Mouse (Mus musculus) liver, embryonic 14.5 days (tissue): Measurements from ENCODE around the gene Ahsg. TPM values are rescaled to one million over a fixed set of nuclear protein-coding genes. Genes with fewer than 3 reads are reported as not detected.

Source experiments
- ATAC-seq: fragments of 200-750 bp; cut with Nextera tagmentation; 2 replicates; pipeline ENCODE4 v1.8.0; 2017; ENCODE audit warnings: moderate number of reproducible peaks, mild to moderate bottlenecking, moderate library complexity; ENCODE audit not compliant: insufficient read depth
- DNase-seq, 3 experiments: peaks; one replicate each; pipeline ENCODE4 v3.0.0-alpha.2; 2012 to 2013; ENCODE audit warnings: low read depth in 3 of 3, low spot score in 3 of 3
- H3K27ac ChIP-seq: fragments of 300-500 bp; sonication (generic); 2 replicates; pipeline ENCODE4 v1.5.1; 2014; ENCODE audit warnings: moderate library complexity, mild to moderate bottlenecking, control low read depth, inconsistent platforms
- H3K27me3 ChIP-seq: fragments of 300-500 bp; sonication (generic); 2 replicates; pipeline ENCODE4 v1.6.1; 2014; ENCODE audit warnings: mild to moderate bottlenecking, low read length, moderate library complexity; ENCODE audit not compliant: control insufficient read depth, insufficient read depth
- H3K36me3 ChIP-seq: fragments of 300-500 bp; sonication (generic); replicated peaks from 2 replicates; pipeline ENCODE4 v1.6.1; 2014; ENCODE audit warnings: low read depth; ENCODE audit not compliant: control insufficient read depth, insufficient read depth
- H3K4me1 ChIP-seq, 2 experiments: fragments of 200-500 bp in 1 of 2; fragments of 300-500 bp in 1 of 2; sonication (generic) in 1 of 2; replicated peaks; 2 replicates each; pipeline ENCODE4 v1.6.1; 2012 to 2014; ENCODE audit warnings: antibody characterized with exemption in 1 of 2, inconsistent platforms in 1 of 2, low read length in 1 of 2; ENCODE audit not compliant: control insufficient read depth in 2 of 2, insufficient read depth in 2 of 2
- H3K4me2 ChIP-seq: fragments of 300-500 bp; sonication (generic); 2 replicates; pipeline ENCODE4 v1.6.1; 2014; ENCODE audit warnings: low read depth, mild to moderate bottlenecking, control low read depth, moderate library complexity
- H3K4me3 ChIP-seq, 2 experiments: fragments of 200-500 bp in 1 of 2; fragments of 300-500 bp in 1 of 2; sonication (generic) in 1 of 2; 2 replicates each; pipeline ENCODE4 v1.5.1; 2012 to 2014; ENCODE audit warnings: low read depth in 2 of 2, low read length in 2 of 2, mild to moderate bottlenecking in 2 of 2, control low read depth in 1 of 2, inconsistent platforms in 1 of 2, moderate library complexity in 1 of 2; ENCODE audit not compliant: insufficient read depth in 1 of 2
- H3K9ac ChIP-seq: fragments of 300-500 bp; sonication (generic); replicated peaks from 2 replicates; pipeline ENCODE4 v1.6.1; 2014; ENCODE audit warnings: mild to moderate bottlenecking, control low read depth, moderate library complexity
- H3K9me3 ChIP-seq: fragments of 300-500 bp; sonication (generic); 2 replicates; pipeline ENCODE4 v1.6.1; 2016; ENCODE audit warnings: low read length, mixed read lengths; ENCODE audit not compliant: control insufficient read depth
- CTCF ChIP-seq: IDR thresholded peaks from 2 replicates; pipeline ENCODE4 v1.5.1; 2016; ENCODE audit warnings: antibody characterized with exemption, low read depth, control low read depth
- EP300 ChIP-seq: IDR thresholded peaks from 2 replicates; pipeline ENCODE4 v1.6.1; 2016; ENCODE audit warnings: antibody characterized with exemption, low read depth
- WGBS: fragments of 180-500 bp; shearing (Covaris S2); extraction: QIAGEN DNeasy Blood & Tissue Kit; methylation state at CpG from one replicate; pipeline ENCODE4 v1.1.7; 2014; ENCODE audit not compliant: insufficient replicate concordance; 5-methylcytosine and 5-hydroxymethylcytosine counted together
- polyA plus RNA-seq, 2 experiments: library from polyadenylated mRNA; depleted of rRNA in 1 of 2; stranded (reverse) in 1 of 2; unstranded in 1 of 2; fragments of >200 nt; fragmentation: Nextera tagmentation in 1 of 2; extraction: Ambion mirVana in 1 of 2; gene quantifications; 2 replicates each; pipeline versions ENCODE4 v1.2.1 to v1.2.3; 2012 to 2014

Gene Ahsg
- polyA plus RNA-seq, 2 experiments = 1,143 to 1,153 TPM

- WGBS = 48% methylated on average over 3 of the region's 3 CpGs
- no peaks in the 10 kb centered on the region for H3K27me3 ChIP-seq
- no peak overlapping the region for H3K9ac ChIP-seq
- TF ChIP-seq EP300 (no peak), CTCF (no peak)
- H3K4me3 ChIP-seq = no peak overlapping the region
- H3K36me3 ChIP-seq = no peaks in the 10 kb centered on the region
- ATAC-seq (no peak), DNase-seq (no peak)
- H3K4me2 ChIP-seq = peak overlapping the region; percentile 6; the same call in 1 of the 2 replicates
- H3K9me3 ChIP-seq = no peaks in the 10 kb centered on the region
- H3K4me1 ChIP-seq = peaks cover 0 to 23% of the 10 kb centered on the region in 2 experiments; a peak in 3 of 4 replicates
- H3K27ac ChIP-seq = no peak overlapping the region
Measured at GRCm38 (mm10) chr16:22886726-22887125, 4.4 kb upstream of the Ahsg start.

- WGBS = 58% methylated on average over 4 of the region's 4 CpGs
Measured at GRCm38 (mm10) chr16:22888835-22889234, 2.2 kb upstream of the Ahsg start.

GRCm38 (mm10) chr16:22889716-22890115 lies 1.4 kb upstream of the Ahsg start:
- H3K4me3 ChIP-seq = no peak overlapping the region

More at GRCm38 (mm10) chr16:22888835-22889234, 2.2 kb upstream of the Ahsg start:
- TF ChIP-seq EP300 (no peak), CTCF (no peak)
- Histone ChIP-seq H3K4me2 (no peak overlapping the region), H3K9ac (no peak overlapping the region), H3K9me3 (no peaks in the 10 kb centered on the region), H3K27ac (no peak overlapping the region), H3K36me3 (no peaks in the 10 kb centered on the region), H3K4me3 (no peak overlapping the region), H3K27me3 (no peaks in the 10 kb centered on the region), H3K4me1 (peaks cover 0 to 19% of the 10 kb centered on the region in 2 experiments; a peak in 3 of 4 replicates)
- no peak for DNase-seq
- no peak for ATAC-seq

GRCm38 (mm10) chr16:22891733-22892154 lies 667 bp downstream of the Ahsg start:
- TF ChIP-seq EP300 (0 out of 2 replicates have a peak, but pooled peaks have one; percentile 12), CTCF (no peak)
- WGBS = 65% methylated on average over 8 of the region's 8 CpGs
- peak; percentile 68 for ATAC-seq
- peak overlapping the region; percentile 45 for H3K4me3 ChIP-seq
- no peaks in the 10 kb centered on the region for H3K27me3 ChIP-seq
- H3K9me3 ChIP-seq = no peaks in the 10 kb centered on the region
- peaks cover 0 to 17% of the 10 kb centered on the region in 2 experiments; a peak in 3 of 4 replicates for H3K4me1 ChIP-seq
- no peak overlapping the region for H3K4me2 ChIP-seq
- H3K27ac ChIP-seq = peak overlapping the region; percentile 23
- H3K36me3 ChIP-seq = no peaks in the 10 kb centered on the region; the same call in 1 of the 2 replicates
- DNase-seq = peak; percentile 34 to 36 (median 35)
- no peak overlapping the region; the same call in 1 of the 2 replicates for H3K9ac ChIP-seq

More at GRCm38 (mm10) chr16:22889716-22890115, 1.4 kb upstream of the Ahsg start:
- H3K27me3 ChIP-seq = no peaks in the 10 kb centered on the region
- H3K4me2 ChIP-seq = no peak overlapping the region
- no peaks in the 10 kb centered on the region for H3K36me3 ChIP-seq
- no peak overlapping the region for H3K27ac ChIP-seq
- DNase-seq (no peak), ATAC-seq (no peak)
- TF ChIP-seq EP300 = no peak
- no peak for TF ChIP-seq CTCF
- peaks cover 0 to 19% of the 10 kb centered on the region in 2 experiments; a peak in 3 of 4 replicates for H3K4me1 ChIP-seq
- no peaks in the 10 kb centered on the region for H3K9me3 ChIP-seq
- H3K9ac ChIP-seq = no peak overlapping the region
- WGBS = 33% methylated on average over 8 of the region's 8 CpGs

- DNase-seq = no peak
Measured at GRCm38 (mm10) chr16:22894095-22894494, 3.0 kb downstream of the Ahsg start.

More at GRCm38 (mm10) chr16:22894095-22894494, 3.0 kb downstream of the Ahsg start:
- Histone ChIP-seq H3K4me1 (peaks cover 0 to 8% of the 10 kb centered on the region in 2 experiments; a peak in 2 of 4 replicates), H3K9me3 (no peaks in the 10 kb centered on the region), H3K4me3 (0 out of 4 replicates have a peak overlapping the region, but pooled peaks of 1 of the 2 experiments have one; percentile 16), H3K27ac (no peak overlapping the region), H3K9ac (no peak overlapping the region), H3K36me3 (no peaks in the 10 kb centered on the region; the same call in 1 of the 2 replicates), H3K27me3 (no peaks in the 10 kb centered on the region), H3K4me2 (no peak overlapping the region; the same call in 1 of the 2 replicates)
- no peak for TF ChIP-seq CTCF
- TF ChIP-seq EP300 = no peak
- peak; percentile 22; the same call in 1 of the 2 replicates for ATAC-seq
- WGBS = 59% methylated on average over 8 of the region's 8 CpGs
